Mouse (Mus musculus) heart, embryonic 16.5 days (tissue): ENCODE data around the gene Gsg1l2. TPM values are rescaled to one million over a fixed set of nuclear protein-coding genes. Genes with fewer than 3 reads are reported as not detected.

Source experiments
- ATAC-seq: fragments of 200-750 bp; cut with Nextera tagmentation; replicated peaks from 2 replicates; pipeline ENCODE4 v1.8.0; 2017; ENCODE audit warnings: moderate number of reproducible peaks; ENCODE audit not compliant: insufficient read depth, low FRiP score; ENCODE audit errors: extremely low read depth
- H3K27ac ChIP-seq: fragments of 300-500 bp; sonication (generic); 2 replicates; pipeline ENCODE4 v1.5.1; 2014; ENCODE audit warnings: mild to moderate bottlenecking, low read length, control low read depth, moderate library complexity
- H3K27me3 ChIP-seq: fragments of 300-500 bp; sonication (generic); 2 replicates; pipeline ENCODE4 v1.6.1; 2014; ENCODE audit warnings: low read length, mixed read lengths; ENCODE audit not compliant: control insufficient read depth, insufficient read depth
- H3K36me3 ChIP-seq: fragments of 300-500 bp; sonication (generic); 2 replicates; pipeline ENCODE4 v1.6.1; 2014; ENCODE audit not compliant: control insufficient read depth, insufficient read depth
- H3K4me1 ChIP-seq: fragments of 300-500 bp; sonication (generic); 2 replicates; pipeline ENCODE4 v1.6.1; 2014; ENCODE audit warnings: low read length, mixed read lengths; ENCODE audit not compliant: control insufficient read depth, insufficient read depth
- H3K4me2 ChIP-seq: fragments of 300-500 bp; sonication (generic); 2 replicates; pipeline ENCODE4 v1.6.1; 2014; ENCODE audit warnings: low read depth, mild to moderate bottlenecking, control low read depth, low read length
- H3K4me3 ChIP-seq: fragments of 300-500 bp; sonication (generic); 2 replicates; pipeline ENCODE4 v1.5.1; 2014; ENCODE audit warnings: mild to moderate bottlenecking, control low read depth, low read length
- H3K9ac ChIP-seq: fragments of 300-500 bp; sonication (generic); 2 replicates; pipeline ENCODE4 v1.6.1; 2014; ENCODE audit warnings: low read length, control low read depth
- H3K9me3 ChIP-seq: fragments of 300-500 bp; sonication (generic); replicated peaks from 2 replicates; pipeline ENCODE4 v1.6.1; 2016; ENCODE audit warnings: low read length; ENCODE audit not compliant: control insufficient read depth
- WGBS: fragments of 180-500 bp; shearing (Covaris S2); extraction: QIAGEN DNeasy Blood & Tissue Kit; methylation state at CpG from one replicate; pipeline ENCODE4 v1.1.7; 2014; 5-methylcytosine and 5-hydroxymethylcytosine counted together
- polyA plus RNA-seq: library from polyadenylated mRNA; unstranded; fragments of >200 nt; fragmentation: Nextera tagmentation; extraction: Ambion mirVana; gene quantifications from 2 replicates; pipeline ENCODE4 v1.2.1, GENCODE M21; 2015

Gene Gsg1l2
- polyA plus RNA-seq = not detected in 2 replicates

DNA sequence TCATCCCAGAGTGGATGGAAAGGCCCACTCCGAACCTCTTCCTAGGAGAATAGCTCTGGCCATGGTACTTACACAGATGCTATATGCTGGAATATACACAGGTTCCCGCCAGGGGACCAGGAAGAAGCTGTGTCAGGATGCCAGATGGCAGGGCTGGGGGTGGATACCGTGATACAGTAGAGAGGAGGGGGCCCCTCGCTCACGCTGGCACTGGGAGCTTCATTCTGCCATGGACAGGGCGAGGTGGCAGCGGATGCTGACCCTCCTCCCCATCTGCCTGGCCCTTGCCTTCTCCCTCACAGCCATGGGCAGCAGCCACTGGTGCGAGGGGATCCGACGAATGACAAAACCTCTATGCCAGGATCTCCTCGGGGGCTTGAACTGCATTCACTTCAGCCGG, at the start of gene Gsg1l2:
Gene Gsg1l2 (plus strand): TSS at position 230 of the 400 bp plus-strand sequence.
- no peak for ATAC-seq
- 81% methylated on average over 12 of the region's 12 CpGs for WGBS
- Histone ChIP-seq H3K36me3 (no peaks in the 10 kb centered on the region), H3K4me1 (no peaks in the 10 kb centered on the region), H3K4me2 (no peak within 1 kb of the TSS), H3K9ac (no peak within 1 kb of the TSS), H3K9me3 (no peaks in the 10 kb centered on the region), H3K4me3 (no peak within 1 kb of the TSS), H3K27ac (no peak within 1 kb of the TSS), H3K27me3 (no peaks in the 10 kb centered on the region)

DNA sequence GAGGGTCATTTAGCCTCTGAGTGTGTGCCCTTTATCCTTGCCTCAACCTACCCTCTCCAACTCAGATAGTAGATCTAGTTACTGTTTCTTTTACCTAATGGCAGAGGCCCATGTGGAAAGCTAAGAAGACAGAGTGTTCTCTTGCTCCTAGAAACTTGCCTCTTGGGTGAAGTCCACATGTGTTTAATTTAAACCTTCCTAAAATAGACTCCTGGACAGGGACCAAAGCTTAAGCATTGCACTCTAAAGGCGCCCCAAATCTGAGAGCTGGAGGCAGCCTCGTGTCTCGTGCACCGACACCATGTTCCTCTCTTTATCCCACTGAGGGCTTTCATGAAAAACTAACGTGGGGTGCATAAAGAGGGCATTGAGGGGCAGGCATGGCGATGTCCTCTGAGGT, 47.3 kb upstream of the Gsg1l2 start:
- no peaks in the 10 kb centered on the region for H3K36me3 ChIP-seq
- H3K9me3 ChIP-seq = 0 out of 2 replicates have a peak, but pooled peaks cover 3% of the 10 kb centered on the region
- peak; percentile 71 for ATAC-seq
- peaks cover 9% of the 10 kb centered on the region for H3K4me1 ChIP-seq
- no peaks in the 10 kb centered on the region for H3K27me3 ChIP-seq
- WGBS = 44% methylated on average over 6 of the region's 6 CpGs
- H3K4me2 ChIP-seq = no peak overlapping the region
- no peak overlapping the region for H3K4me3 ChIP-seq
- H3K9ac ChIP-seq = no peak overlapping the region
- peak overlapping the region; percentile 66 for H3K27ac ChIP-seq

DNA sequence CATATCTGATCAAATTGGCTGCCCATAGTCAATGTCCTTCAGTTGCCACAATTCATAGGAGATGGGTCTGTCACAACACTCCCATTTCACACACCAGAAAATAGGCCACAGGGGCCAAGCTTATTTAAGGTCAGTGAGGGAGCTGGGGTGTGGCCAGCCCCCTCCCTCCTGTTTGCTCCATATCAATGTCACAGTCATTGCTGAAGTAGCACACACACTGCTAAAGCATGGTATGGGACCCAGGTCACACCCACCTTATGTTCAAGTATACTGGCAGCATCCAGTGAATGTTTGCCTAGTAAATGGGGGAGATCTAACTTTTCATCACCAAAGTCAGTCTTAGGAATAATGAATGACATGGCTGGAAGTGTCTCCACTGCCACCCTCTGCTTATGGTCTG, 45.7 kb upstream of the Gsg1l2 start:
- Histone ChIP-seq H3K4me2 (no peak overlapping the region), H3K9ac (no peak overlapping the region), H3K27ac (no peak overlapping the region), H3K9me3 (0 out of 2 replicates have a peak, but pooled peaks cover 3% of the 10 kb centered on the region), H3K36me3 (no peaks in the 10 kb centered on the region), H3K4me3 (no peak overlapping the region), H3K27me3 (no peaks in the 10 kb centered on the region), H3K4me1 (peaks cover 9% of the 10 kb centered on the region)
- no peak for ATAC-seq

DNA sequence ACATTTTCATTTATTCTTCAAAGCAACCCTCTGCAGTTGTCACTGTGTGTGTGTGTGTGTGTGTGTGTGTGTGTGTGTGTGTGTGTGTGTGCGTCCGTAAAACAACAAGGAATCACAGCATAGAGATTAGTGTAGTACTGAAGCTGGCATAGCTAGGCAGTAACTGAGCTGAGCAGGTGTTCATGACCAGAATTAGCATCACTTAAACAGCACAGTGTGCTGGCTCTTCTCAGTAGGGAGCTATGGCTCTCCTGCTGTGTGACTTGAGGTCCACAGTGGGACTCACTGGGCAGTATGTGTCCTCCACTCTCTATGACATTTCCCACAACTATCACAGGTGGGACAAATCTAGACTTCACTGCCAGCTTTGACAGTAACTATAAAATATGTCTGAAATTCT, 43.4 kb upstream of the Gsg1l2 start:
- H3K9ac ChIP-seq = no peak overlapping the region
- no peak overlapping the region for H3K4me3 ChIP-seq
- ATAC-seq = no peak
- H3K4me1 ChIP-seq = peaks cover 9% of the 10 kb centered on the region
- 0 out of 2 replicates have a peak, but pooled peaks cover 3% of the 10 kb centered on the region for H3K9me3 ChIP-seq
- 87% methylated on average over 2 of the region's 2 CpGs for WGBS
- H3K36me3 ChIP-seq = no peaks in the 10 kb centered on the region
- H3K27me3 ChIP-seq = no peaks in the 10 kb centered on the region
- H3K27ac ChIP-seq = no peak overlapping the region
- no peak overlapping the region for H3K4me2 ChIP-seq

DNA sequence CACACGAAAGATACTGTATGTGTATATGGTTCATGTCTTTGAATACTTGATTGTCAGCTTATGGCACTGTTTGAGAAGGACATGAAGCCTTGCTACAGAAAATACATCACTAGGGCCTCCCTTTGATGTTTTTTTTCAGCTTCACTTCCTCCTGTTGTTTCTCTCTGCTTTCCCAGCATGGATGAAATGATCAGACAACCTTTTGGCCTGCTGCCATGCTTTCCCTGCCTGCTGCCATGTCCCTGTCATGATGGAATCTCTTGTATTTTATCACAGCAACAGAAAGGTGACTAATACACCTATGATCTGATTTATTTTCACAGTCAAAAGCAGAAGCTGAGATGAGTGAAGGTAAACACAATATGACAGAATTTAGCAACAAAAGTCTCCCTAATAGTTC, 40.7 kb upstream of the Gsg1l2 start:
- Histone ChIP-seq H3K9me3 (0 out of 2 replicates have a peak, but pooled peaks cover 3% of the 10 kb centered on the region), H3K9ac (no peak overlapping the region), H3K4me1 (no peaks in the 10 kb centered on the region), H3K4me2 (no peak overlapping the region), H3K4me3 (no peak overlapping the region), H3K27me3 (no peaks in the 10 kb centered on the region), H3K27ac (no peak overlapping the region), H3K36me3 (no peaks in the 10 kb centered on the region)
- WGBS = 83% methylated on average over 1 of the region's 1 CpGs
- no peak for ATAC-seq

DNA sequence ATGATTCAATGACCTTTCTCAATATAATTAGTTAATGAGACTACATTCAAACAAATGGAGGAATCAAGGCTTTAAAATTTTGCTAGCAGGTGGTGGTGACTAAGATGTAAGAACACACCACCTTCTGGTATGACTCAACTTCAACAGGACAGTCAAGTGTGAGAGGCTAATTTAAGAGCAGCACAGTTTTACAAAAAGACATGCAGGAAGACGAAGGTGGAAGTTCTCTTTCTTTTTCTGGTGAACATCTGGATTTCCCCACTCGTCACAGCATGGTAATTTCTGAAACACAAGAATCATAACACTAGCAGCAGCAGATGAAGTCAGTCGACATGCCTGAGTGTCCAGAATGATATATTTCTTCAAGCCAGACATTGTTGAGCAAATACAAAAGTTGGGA, 39.8 kb upstream of the Gsg1l2 start:
- Histone ChIP-seq H3K4me3 (no peak overlapping the region), H3K27ac (no peak overlapping the region), H3K9me3 (0 out of 2 replicates have a peak, but pooled peaks cover 3% of the 10 kb centered on the region), H3K27me3 (no peaks in the 10 kb centered on the region), H3K9ac (no peak overlapping the region), H3K4me2 (no peak overlapping the region), H3K36me3 (no peaks in the 10 kb centered on the region), H3K4me1 (no peaks in the 10 kb centered on the region)
- no peak for ATAC-seq
- 69% methylated on average over 3 of the region's 3 CpGs for WGBS

DNA sequence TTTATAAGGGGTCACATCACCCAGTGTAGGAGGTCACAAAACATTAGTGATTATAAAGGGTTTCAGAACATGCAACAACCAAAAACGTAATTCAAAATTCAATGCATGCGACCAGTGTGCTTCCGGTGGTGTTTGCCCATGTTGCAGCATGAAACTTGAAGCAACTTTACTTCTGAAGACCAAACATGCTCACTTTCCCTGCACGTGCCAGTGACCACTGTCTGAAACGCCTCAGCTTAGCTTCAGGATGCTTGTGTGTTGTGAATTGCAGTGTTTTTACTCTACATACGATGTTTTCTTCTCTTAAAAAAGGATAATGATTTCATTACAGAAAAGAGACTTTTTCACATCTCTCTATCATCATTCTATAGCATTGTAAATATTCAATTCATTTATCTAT, 36.1 kb upstream of the Gsg1l2 start:
- H3K9me3 ChIP-seq = no peaks in the 10 kb centered on the region
- H3K4me2 ChIP-seq = no peak overlapping the region
- H3K36me3 ChIP-seq = no peaks in the 10 kb centered on the region
- H3K4me3 ChIP-seq = no peak overlapping the region
- ATAC-seq = no peak
- no peak overlapping the region for H3K9ac ChIP-seq
- H3K4me1 ChIP-seq = no peaks in the 10 kb centered on the region
- no peak overlapping the region for H3K27ac ChIP-seq
- WGBS = 77% methylated on average over 6 of the region's 6 CpGs
- H3K27me3 ChIP-seq = no peaks in the 10 kb centered on the region

DNA sequence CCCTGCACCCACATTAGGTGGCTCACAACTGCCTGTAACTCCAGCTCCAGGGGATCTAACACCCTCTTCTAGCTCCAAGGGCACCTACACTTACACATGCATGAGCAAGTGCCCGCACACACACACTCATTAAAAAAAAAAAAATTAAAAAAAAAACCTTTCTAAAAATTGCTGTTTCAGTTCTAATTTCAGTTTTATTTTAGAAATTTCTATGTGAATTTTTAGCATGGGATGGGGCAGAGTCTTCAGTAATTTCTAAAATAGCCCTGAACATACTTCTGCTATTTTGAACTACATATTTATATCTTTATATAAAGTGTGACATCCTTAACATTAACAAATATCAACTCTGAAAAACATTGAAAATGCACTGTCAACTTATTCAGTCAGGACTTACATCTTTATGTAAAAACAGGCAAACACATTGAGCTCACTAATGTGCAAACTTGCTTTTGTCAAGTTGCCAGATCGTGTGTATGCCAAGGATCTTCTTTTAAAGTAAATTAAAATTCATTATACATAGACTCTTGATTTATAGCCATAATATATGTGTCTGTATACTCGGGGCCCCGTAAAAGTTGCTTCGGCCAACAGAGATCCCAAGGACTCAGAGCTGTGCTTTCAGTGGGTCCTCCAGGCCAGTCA, 35.4 kb upstream of the Gsg1l2 start:
- Histone ChIP-seq H3K9ac (no peak overlapping the region), H3K4me2 (no peak overlapping the region), H3K4me3 (no peak overlapping the region), H3K27me3 (no peaks in the 10 kb centered on the region), H3K9me3 (no peaks in the 10 kb centered on the region), H3K4me1 (no peaks in the 10 kb centered on the region), H3K36me3 (no peaks in the 10 kb centered on the region), H3K27ac (no peak overlapping the region)
- 74% methylated on average over 5 of the region's 5 CpGs for WGBS
- no peak for ATAC-seq

DNA sequence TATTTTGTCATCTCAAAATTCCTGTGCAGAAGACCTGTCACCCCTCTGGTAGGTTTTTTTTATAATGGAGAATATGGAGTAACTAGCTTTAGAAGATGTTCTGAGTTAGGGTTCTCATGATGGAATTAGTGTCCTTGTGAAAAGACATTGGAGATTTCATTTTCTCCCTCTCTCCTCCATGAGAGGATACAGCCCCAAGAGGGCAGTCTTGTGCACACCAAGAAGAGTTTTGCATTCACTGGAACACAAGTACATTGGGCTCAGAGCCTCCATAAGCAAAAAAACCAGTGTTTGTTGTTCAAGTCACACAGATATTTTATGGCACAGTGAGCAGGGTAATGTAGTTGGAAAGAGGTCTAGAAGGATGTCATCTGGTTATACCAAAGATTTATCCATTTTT, 32.8 kb upstream of the Gsg1l2 start:
- Histone ChIP-seq H3K36me3 (no peaks in the 10 kb centered on the region), H3K4me3 (no peak overlapping the region), H3K4me2 (no peak overlapping the region), H3K9me3 (no peaks in the 10 kb centered on the region), H3K27me3 (no peaks in the 10 kb centered on the region), H3K27ac (no peak overlapping the region), H3K9ac (no peak overlapping the region), H3K4me1 (no peaks in the 10 kb centered on the region)
- ATAC-seq = no peak
